Mouse (Mus musculus) ES-E14 (cell line): ENCODE results near the gene Pias4. TPM values are rescaled to one million over a fixed set of nuclear protein-coding genes. Genes with fewer than 3 reads are reported as not detected.

Source experiments
- DNase-seq: peaks from one replicate; pipeline ENCODE4 v3.0.0-alpha.2; 2013; ENCODE audit warnings: low read depth, low spot score
- H3K27ac ChIP-seq: 2 replicates; pipeline ENCODE4 v1.5.1; 2012; ENCODE audit warnings: low read depth, mild to moderate bottlenecking, low read length, moderate library complexity, mixed read lengths; ENCODE audit not compliant: poor library complexity, insufficient read depth, severe bottlenecking
- H3K36me3 ChIP-seq: 2 replicates; pipeline ENCODE4 v1.6.1; 2012; ENCODE audit warnings: mild to moderate bottlenecking, low read length, moderate library complexity, mixed read lengths; ENCODE audit not compliant: control insufficient read depth, poor library complexity, insufficient read depth, severe bottlenecking
- H3K4me1 ChIP-seq, 2 experiments: fragments of 150-350 bp in 1 of 2; sonication (generic) in 1 of 2; 2 replicates each; pipeline ENCODE4 v1.6.1; 2012; ENCODE audit warnings: low read length in 2 of 2, mild to moderate bottlenecking in 1 of 2, mixed read lengths in 1 of 2; ENCODE audit not compliant: control insufficient read depth in 2 of 2, insufficient read depth in 2 of 2, poor library complexity in 1 of 2
- H3K4me3 ChIP-seq, 2 experiments: fragments of 150-350 bp in 1 of 2; sonication (generic) in 1 of 2; 2 replicates each; pipeline ENCODE4 v1.5.1; 2012; ENCODE audit warnings: low read length in 2 of 2, low read depth in 1 of 2, mild to moderate bottlenecking in 1 of 2, mixed read lengths in 1 of 2; ENCODE audit not compliant: insufficient read depth in 1 of 2, poor library complexity in 1 of 2, severe bottlenecking in 1 of 2
- H3K9ac ChIP-seq: 2 replicates; pipeline ENCODE4 v1.6.1; 2012; ENCODE audit warnings: low read depth, mild to moderate bottlenecking, low read length, mixed read lengths; ENCODE audit not compliant: poor library complexity, insufficient read depth, severe bottlenecking
- H3K9me3 ChIP-seq: fragments of 150-350 bp; sonication (generic); 2 replicates; pipeline ENCODE4 v1.6.1; 2012; ENCODE audit warnings: low read depth, mild to moderate bottlenecking, low read length; ENCODE audit not compliant: control insufficient read depth, insufficient read depth
- CHD2 ChIP-seq: IDR thresholded peaks from 2 replicates; pipeline ENCODE4 v1.6.1; 2014; ENCODE audit warnings: mild to moderate bottlenecking, low read depth, low read length, inconsistent platforms
- HCFC1 ChIP-seq: IDR thresholded peaks from 2 replicates; pipeline ENCODE4 v1.6.1; 2012; ENCODE audit warnings: low read length, inconsistent platforms, borderline replicate concordance; ENCODE audit not compliant: insufficient read depth
- MAFK ChIP-seq: IDR thresholded peaks from 2 replicates; pipeline ENCODE4 v1.6.1; 2014; ENCODE audit warnings: mild to moderate bottlenecking, low read depth, low read length, inconsistent platforms; ENCODE audit not compliant: insufficient read depth
- ZC3H11A ChIP-seq: IDR thresholded peaks from 2 replicates; pipeline ENCODE4 v1.6.1; 2012; ENCODE audit warnings: low read depth, mild to moderate bottlenecking, inconsistent platforms, low read length, borderline replicate concordance
- ZNF384 ChIP-seq: IDR thresholded peaks from 2 replicates; pipeline ENCODE4 v1.6.1; 2012; ENCODE audit warnings: low read depth, low read length, inconsistent platforms
- in situ Hi-C, 2 experiments: fragments of 600-800 bp; cut with MboI; formaldehyde crosslinking; loops; one replicate each; pipeline ENCODE4 v1.15.1; 2025; ENCODE audit warnings: low sequenced_read_pairs in 2 of 2, inconsistent platforms in 1 of 2; ENCODE audit not compliant: unreplicated experiment in 2 of 2
- total RNA-seq: library from RNA; depleted of rRNA; stranded (reverse); fragments of 300-350 nt; gene quantifications from 2 replicates; pipeline ENCODE4 v1.2.3, GENCODE M21; 2012

The Pias4 gene
- total RNA-seq, 1 experiment, result 37.8 TPM

GRCm38 (mm10) chr10:81145778-81146177, 21.9 kb downstream of the Pias4 start:
- Histone ChIP-seq H3K9me3 (no peaks in the 10 kb centered on the region), H3K9ac (peak overlapping the region; percentile 29; the same call in 1 of the 2 replicates), H3K27ac (peak overlapping the region; percentile 46; the same call in 1 of the 2 replicates), H3K36me3 (peaks cover 56% of the 10 kb centered on the region), H3K4me3 (peak overlapping the region; percentile 46 to 91; a peak in 3 of 4 replicates), H3K4me1 (peaks cover 3 to 59% of the 10 kb centered on the region in 2 experiments; a peak in 3 of 4 replicates)
- in situ Hi-C loops, result no loop called here
- DNase-seq, result no peak
- TF ChIP-seq HCFC1 (no peak), ZNF384 (no peak), ZC3H11A (no peak), MAFK (no peak), CHD2 (no peak)

GRCm38 (mm10) chr10:81145307-81145706, 22.4 kb downstream of the Pias4 start:
- no peak for DNase-seq
- Histone ChIP-seq H3K36me3 (peaks cover 56% of the 10 kb centered on the region), H3K4me1 (peaks cover 3 to 61% of the 10 kb centered on the region in 2 experiments; a peak in 3 of 4 replicates), H3K9me3 (no peaks in the 10 kb centered on the region), H3K4me3 (peak overlapping the region; percentile 46 to 91), H3K27ac (peak overlapping the region; percentile 46; the same call in 1 of the 2 replicates), H3K9ac (peak overlapping the region; percentile 29; the same call in 1 of the 2 replicates)
- TF ChIP-seq HCFC1, result no peak
- no peak for TF ChIP-seq MAFK
- TF ChIP-seq CHD2, result no peak
- TF ChIP-seq ZNF384, result no peak
- TF ChIP-seq ZC3H11A, result no peak
- in situ Hi-C loops, result no loop called here

- H3K27ac ChIP-seq, result no peak overlapping the region
- peak overlapping the region; percentile 23 to 91 for H3K4me3 ChIP-seq
- H3K9me3 ChIP-seq, result no peaks in the 10 kb centered on the region
- H3K36me3 ChIP-seq, result peaks cover 53% of the 10 kb centered on the region
- H3K4me1 ChIP-seq, result peaks cover 3 to 60% of the 10 kb centered on the region in 2 experiments; a peak in 3 of 4 replicates
- DNase-seq, result no peak
- in situ Hi-C loops, result no loop called here
- peak overlapping the region; percentile 21 for H3K9ac ChIP-seq
- TF ChIP-seq ZNF384 (no peak), MAFK (no peak), HCFC1 (no peak), ZC3H11A (no peak), CHD2 (no peak)
Observed at GRCm38 (mm10) chr10:81144667-81145066, 23.1 kb downstream of the Pias4 start.

- Histone ChIP-seq H3K9ac (peak overlapping the region; percentile 21), H3K4me3 (peak overlapping the region; percentile 23 to 91; a peak in 3 of 4 replicates), H3K36me3 (peaks cover 51% of the 10 kb centered on the region), H3K4me1 (peaks cover 3 to 64% of the 10 kb centered on the region in 2 experiments; a peak in 3 of 4 replicates), H3K27ac (no peak overlapping the region), H3K9me3 (no peaks in the 10 kb centered on the region)
- TF ChIP-seq MAFK (no peak), HCFC1 (no peak), ZNF384 (no peak), CHD2 (no peak), ZC3H11A (no peak)
- in situ Hi-C loops, result no loop called here
- no peak for DNase-seq
Observed at GRCm38 (mm10) chr10:81143845-81144437, 23.8 kb downstream of the Pias4 start.
